Mouse (Mus musculus): ENCODE results near the gene BC048507. TPM values are rescaled to one million over a fixed set of nuclear protein-coding genes. Genes with fewer than 3 reads are reported as not detected.
"Not testable (repeated sequence)": the region's sequence is repeated elsewhere in the genome, so short reads cannot be mapped to it uniquely, and the experiment has no call there.

Gene BC048507
- total RNA-seq (2022): not detected

DNA sequence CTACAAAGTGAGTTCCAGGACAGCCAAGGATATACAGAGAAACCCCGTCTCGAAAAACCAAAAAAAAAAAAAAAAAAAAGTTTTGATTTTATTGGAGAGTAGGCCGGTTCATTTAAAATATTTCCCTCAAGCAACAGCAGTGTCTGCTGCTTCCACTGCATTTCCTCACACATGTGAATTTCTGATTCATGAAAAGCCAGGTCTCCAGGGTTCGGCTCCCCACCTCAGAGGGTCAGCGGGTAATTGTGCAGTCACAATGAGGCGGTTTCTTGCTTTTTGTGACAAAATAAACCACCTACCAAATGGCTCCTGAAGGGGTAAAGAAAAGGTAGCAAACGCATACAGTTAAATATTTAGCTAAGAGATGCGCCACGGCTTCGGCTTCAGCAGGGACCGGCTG lies at the start of gene BC048507:
Gene BC048507, plus strand, starts transcription at position 301 of the 400 bp plus-strand sequence.
- DNase-seq (ENCODE audit: low spot score in 2 of 2): no peak

DNA sequence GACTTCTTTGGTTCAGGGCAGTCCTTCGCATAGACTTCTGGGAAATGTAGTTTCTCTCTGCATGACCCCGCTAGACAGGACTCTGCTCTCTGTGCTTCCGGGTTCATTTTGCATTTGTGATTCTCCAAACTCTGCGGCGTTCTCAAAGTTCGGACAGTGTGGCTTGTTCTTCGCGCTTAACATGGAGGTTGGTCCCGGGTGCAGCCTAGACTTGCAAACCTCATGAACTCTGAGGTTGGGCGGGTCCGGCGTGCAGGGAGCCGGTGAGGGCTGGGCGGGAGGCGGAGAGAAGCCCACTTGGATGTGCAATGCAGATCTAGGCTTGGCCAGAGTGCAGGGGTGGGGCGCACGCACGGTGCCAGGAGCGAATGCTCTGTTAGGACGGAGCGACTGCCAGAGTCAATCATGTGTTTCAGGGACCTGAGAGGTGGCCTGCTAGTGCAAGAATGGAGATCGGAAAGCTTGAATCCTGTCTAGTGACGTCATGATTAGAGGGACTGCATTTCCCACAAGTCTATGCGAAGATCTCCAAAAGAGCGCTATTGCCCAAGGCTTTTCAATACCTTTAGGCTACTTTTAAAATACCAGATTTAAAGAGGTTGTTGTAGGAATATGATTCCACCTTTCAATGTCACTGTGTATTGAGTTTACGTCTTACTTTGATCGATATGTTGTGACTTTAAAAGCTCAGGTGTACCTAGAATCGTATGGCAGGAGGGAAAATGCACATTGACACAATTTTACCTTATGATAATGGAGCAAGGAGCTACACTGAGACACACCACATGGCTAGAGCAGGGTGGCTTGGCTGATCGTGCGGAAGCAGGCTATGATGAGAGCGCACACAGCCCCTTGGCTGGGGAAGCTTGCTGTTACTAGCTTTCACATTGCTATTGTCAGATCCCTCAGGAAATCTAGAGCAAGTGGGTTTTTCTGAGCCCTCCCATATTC lies 49.1 kb upstream of the BC048507 start, which contains the start of gene Zfp273:
Gene Zfp273, plus strand, starts transcription at position 31 of the 951 bp plus-strand sequence.
- DNase-seq (ENCODE audit: low spot score in 2 of 2): peak; percentile 74 to 78

DNA sequence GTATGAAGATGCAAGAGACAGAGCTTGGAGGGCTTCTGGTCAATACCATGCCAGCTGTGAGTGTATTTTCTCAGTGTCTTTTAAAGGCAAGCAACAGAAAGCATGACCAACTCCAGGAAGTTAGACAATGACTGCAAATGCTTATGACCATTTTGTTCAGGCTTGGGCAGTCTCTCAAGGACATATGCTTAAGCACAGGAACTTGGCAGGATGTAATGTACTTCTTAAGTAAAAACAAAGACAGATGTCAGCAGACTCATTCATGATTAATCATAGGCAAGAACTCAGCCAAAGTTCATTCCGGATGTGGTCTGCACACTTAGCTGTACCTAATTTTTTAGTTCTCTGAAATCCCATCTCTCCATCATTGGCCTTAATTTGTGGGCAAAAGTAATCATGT lies 44.5 kb upstream of the BC048507 start:
- DNase-seq (ENCODE audit: low spot score in 2 of 2): no peak

DNA sequence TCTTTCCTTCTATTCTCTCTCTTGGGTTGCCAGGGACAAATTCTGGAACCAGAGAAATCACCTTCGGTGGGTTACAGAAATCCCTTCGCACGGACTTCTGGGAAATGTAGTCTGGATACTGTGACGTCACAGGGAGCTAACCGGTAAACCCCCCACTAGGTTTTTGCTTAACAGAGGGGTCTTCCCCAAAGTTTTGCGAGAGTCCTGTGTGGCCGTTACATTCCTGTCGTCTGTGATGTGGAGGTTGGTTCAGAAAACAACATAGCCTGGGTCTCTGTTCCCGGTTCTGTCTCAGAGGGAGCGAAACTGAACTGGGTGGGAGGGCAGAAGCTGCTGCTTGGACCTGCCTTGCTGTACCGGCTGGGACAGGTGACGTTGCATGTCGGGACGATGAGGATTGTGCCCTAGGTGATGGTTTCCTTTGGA lies 32.2 kb upstream of the BC048507 start, which contains the start of gene Gm10037:
Gene Gm10037, plus strand, starts transcription at position 196 of the 426 bp plus-strand sequence.
- peak; percentile 46 to 70 for DNase-seq (ENCODE audit: low spot score in 2 of 2)

DNA sequence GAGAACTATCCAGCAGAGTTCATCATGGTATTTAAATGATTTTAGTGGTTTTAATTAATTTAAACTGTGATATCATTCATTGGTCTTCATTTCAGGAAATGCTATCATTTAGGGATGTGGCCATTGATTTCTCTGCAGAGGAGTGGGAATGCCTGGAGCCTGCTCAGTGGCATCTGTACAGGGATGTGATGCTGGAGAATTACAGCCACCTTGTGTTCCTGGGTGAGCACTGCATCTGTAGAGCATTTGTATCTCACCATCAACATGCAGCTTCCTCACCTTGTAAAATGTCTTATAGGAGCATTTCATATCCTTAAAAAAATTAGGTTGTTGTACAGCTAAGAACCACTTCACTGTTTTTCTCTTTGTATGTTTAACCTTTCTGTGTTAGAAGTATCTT lies 30.0 kb upstream of the BC048507 start:
- not testable (repeated sequence) for DNase-seq (ENCODE audit: low spot score in 2 of 2)

DNA sequence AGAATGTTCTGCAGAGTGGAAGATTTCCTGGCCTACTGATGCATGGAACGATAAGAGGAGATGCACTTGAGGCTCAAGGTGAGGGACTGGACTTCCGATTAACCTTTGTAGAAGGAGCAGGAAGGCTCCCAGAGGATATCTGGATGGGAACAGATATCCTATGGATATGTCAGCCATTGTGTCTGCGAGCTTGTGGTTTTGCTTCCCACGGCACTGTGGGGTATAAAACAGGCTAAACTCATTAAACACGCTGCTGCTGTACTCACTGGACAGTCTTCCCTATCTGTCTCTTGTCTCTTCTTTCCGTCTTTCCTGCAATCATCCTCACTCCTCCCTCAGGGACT lies 19.4 kb upstream of the BC048507 start:
- DNase-seq (ENCODE audit: low spot score in 2 of 2): no peak

DNA sequence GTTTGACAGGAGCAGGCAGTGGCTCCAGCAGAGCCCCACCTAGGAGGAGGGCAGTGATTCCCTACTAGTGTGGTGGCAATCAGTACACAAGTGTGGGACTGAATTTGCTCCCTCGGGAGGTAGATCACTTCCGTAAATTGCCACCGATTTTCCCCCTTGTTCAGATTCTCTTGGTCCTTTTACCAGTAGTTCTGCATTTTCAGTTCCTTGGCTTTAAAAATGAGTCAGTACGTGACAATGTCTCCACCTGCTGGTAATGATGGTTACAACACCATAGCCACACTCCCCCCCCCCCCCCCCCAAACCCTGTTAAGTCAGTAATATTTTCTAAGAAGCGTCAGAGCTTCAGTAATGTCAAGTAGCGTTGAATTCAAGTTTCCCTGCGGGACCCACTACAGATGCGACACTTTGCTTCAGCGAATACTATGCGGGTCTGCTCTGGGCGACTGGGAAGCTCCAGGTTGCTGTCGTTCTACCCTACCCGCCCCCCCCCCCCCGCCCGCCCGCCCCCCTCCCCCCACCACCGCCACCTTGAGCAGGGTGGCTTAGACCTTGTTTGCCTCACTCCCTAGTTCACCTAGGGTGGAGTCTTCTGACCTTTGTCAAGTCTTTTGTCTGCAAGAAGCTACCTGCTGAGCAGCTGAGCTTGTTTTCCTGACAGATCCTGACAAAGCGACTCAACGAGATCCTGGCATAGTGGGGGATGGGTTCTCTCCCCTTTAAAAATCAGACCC lies 18.8 kb upstream of the BC048507 start:
- DNase-seq (ENCODE audit: low spot score in 2 of 2): peak; percentile 32 to 65

DNA sequence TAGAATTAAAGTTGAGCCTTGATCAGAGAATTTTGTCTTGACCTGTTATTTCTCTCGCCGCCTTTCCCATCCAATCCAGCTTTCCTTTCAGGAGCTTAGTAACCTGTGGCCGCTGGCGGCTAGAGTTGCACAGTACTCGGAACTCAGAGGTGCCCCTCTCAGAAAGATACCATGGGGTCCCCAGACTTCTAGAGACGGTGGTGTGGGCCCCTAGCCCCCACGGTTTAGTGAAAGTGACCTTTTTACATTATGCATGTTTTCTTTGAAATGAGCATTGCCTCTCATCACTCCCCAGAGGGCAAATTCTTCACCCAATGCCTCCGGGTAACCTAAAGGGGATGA lies 18.3 kb upstream of the BC048507 start:
- no peak for DNase-seq (ENCODE audit: low spot score in 2 of 2)

DNA sequence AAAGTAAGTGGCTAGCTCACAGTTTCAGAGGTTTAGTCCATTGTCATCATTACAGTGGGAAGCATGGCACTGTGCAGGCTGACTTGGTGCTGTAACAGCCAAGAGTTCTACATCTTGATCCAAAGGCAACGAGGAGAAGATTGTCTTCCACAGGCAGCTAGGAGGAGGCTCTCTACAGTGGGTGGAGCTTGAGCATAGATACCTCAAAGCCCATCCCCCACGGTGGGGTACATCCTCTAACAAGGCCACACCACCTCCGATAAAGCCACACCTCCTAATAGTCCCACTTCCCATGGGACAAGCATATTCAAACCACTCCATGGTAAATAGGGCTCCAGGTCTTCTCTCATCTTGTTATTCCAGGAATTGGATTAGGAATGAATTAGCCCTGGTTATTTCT lies 12.8 kb upstream of the BC048507 start:
- no peak for DNase-seq (ENCODE audit: low spot score in 2 of 2)

DNA sequence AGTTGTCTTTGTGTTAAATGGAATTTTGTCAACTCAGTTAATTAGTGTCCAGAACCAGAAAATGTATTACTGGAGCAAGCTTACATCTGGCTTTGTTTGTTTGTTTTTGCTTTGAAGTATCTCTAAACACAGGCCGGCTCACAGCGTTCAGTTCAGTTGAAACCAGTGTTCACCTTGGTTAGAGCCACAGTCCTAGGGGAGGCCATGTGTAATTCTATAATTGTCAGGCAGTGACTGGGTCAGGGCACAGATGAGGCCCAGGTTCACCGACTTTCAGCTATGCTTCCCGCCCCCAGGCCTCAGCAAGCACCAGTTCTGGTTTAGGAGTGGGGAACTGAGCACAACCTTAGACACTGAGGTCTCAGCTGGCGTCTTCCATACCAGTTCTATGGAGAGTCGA lies 10.0 kb upstream of the BC048507 start:
- DNase-seq (ENCODE audit: low spot score in 2 of 2): no peak

DNA sequence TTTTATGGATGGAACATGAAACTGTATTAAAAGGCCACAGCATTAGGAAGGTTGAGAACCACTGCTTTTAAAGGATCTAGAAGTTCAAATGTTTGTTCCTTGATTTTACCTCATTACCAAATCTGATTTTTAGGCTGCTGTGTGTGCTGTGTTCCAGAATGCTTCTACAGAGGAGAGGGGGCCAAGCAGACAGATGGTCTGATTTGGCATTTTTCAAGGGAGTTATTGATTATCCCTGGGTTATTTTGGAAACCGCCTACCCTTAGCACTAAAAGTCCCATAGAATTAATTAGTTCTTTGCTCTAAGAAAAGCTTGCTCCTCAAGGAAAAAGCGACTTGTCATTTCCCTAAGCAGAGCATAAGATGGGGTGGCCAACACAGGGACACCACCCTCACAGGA lies 9.1 kb upstream of the BC048507 start:
- DNase-seq (ENCODE audit: low spot score in 2 of 2): peak; percentile 24 to 34

DNA sequence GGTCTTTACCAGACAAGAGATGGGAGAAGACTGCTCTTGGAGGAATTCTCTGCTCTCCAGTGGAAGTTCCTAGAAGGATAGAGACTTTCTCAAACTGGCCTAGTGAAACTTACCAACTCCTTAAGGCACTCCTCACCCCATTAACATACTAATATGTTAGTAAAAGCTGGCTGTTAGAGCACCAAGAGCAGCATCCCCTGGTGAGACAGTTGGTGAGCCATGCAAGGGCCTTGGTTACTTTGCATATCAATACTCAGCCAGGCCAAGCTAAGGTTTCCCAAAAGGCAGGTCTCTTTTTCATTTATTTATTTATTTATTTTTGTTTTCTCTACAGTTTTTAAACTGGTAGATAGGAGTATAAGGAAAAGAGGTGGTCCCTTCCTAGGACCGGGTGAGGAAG lies 5.8 kb upstream of the BC048507 start:
- DNase-seq (ENCODE audit: low spot score in 2 of 2): no peak

DNA sequence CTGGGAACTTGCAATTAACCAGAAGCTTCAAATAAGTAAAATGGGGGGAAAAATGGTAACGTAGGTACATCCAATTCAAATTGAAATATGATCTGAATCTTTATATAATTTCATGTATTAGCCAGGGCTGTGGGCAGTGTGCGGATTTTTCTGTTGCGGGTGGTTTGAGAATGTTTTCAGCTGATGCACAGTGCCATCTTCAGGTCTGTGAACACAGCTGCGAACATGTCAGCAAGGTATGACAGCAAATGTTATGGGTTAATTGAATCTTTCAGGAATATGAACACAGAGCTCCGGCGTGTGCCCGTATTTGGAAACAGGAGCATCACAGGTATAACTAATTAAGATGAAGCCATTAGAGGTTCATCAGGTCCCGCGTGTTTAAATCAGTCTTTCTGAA lies 618 bp upstream of the BC048507 start:
- DNase-seq (ENCODE audit: low spot score in 2 of 2): peak in 1 of 2 experiments; percentile 34

DNA sequence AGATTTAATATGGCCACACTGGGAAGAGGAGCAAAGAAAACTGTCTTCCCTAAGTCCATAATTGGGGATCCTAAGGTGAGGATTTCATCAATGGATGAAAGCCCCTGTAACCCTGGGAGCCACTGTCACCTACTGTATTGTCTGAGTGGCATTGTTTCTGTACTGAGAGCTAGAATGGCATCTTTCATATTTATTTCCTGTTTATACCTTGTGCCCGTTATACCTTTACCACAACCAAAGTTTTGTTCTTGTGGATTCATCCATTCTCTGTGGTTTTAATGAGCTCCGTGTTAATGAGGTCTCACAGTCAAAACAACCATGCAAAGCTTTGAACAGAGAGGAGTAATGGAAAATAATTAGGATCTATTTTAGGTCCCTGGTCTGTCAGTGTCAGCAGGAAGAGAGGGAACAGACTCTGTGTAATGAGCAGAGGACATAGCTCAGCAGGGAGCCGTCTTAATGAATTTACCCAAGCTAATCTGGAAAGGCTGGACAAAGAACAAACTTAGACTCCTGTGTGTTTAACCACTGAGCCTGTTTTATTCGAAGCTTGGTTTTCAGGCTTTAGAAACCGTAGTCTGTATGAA lies 1.7 kb downstream of the BC048507 start:
- no peak for DNase-seq (ENCODE audit: low spot score in 2 of 2)

DNA sequence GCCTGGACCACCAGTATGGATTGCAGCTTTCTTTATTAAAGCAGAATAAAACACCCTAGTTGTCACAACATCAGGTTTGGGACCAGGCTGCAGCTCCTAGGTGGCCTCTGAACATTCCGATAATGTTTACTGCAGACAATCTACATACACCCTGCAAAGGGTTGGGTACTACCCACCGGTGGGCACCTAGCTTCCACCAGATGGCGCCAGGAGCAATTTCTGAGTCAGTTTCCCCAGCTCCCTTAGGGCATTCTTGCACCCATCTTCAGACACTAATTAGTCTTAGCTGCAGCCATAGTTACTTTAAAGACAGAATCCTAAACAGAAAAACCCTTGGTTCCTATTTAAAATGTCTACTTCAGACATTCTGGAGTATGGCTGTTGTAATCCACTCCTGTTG lies 4.8 kb downstream of the BC048507 start:
- no peak for DNase-seq (ENCODE audit: low spot score in 2 of 2)

DNA sequence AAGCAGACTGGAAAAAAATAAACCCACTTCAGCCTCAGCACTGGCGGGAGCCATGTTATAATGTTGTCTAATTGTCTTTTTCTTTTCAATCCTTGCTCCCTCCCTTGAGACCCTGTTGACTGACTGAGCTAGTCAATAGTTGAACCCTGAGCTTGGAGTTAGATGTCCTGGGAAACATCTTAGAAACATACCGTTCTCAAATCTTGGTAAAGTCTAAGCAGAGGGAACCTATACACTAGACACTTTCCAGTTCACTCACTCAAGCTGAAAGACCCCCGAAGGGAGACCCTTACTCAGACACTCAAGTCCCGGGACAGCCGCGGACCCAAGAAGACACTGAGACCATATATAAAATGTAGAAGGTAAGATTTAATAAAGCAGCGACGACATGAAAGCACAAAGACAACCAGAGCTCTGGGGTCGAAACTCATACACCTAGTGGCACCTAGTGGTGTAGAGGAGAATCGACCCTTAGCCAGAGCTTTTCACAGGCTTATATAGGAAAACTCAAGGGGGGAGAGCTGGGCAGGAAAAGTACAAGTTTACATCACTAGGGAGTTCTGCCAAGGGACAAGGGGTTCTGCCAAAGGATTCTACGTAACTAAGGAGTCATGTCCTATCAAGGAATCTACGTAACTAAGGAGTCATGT lies 13.0 kb downstream of the BC048507 start:
- DNase-seq (ENCODE audit: low spot score in 2 of 2): not testable (repeated sequence)

DNA sequence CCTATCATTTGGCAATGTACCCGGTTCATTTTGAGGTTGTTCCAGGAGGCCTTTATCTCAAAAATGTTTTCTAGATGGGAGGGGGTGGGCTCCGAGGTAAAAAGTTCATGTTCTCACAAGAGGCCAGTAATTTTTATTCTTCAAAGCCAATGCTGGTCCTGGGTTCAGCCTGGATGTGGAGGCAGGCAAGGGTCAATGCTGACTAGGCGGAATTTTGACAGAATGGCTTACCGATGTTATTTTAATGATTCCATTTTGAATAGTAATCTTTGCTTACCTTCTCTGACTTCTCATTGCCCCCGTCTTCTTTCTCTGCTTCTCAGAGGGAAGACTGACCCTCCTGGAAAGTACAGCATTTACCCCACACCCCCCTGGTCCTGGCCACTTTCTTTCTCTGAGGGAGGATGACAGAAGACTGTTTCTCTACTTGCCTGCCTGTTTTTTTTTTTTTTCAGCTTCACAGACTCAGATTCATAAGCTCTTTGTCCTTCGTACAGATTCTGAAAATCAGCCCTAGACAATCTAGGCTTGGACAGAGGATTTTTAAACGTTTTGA lies 13.7 kb downstream of the BC048507 start:
- DNase-seq (ENCODE audit: low spot score in 2 of 2): no peak

DNA sequence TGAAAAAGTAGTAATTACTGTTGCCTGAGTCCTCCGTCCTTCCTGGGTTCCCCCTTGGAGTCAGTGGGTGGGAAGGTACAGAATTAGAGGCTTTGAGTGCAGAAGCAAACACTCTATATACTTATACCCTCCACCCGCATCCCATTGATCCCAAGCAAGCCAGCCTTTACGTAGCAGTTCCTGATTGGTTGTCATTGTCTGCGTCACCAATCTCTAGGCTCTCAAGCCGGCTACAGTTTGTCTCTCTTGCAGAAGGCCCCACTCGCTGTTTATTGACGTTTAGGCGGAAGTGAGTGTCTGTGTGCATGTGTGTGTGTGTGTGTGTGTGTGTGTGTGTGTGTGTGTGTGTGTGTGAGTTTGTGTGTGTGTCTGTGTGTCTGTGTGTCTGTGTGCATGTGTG lies 20.8 kb downstream of the BC048507 start:
- DNase-seq (ENCODE audit: low spot score in 2 of 2): no peak

DNA sequence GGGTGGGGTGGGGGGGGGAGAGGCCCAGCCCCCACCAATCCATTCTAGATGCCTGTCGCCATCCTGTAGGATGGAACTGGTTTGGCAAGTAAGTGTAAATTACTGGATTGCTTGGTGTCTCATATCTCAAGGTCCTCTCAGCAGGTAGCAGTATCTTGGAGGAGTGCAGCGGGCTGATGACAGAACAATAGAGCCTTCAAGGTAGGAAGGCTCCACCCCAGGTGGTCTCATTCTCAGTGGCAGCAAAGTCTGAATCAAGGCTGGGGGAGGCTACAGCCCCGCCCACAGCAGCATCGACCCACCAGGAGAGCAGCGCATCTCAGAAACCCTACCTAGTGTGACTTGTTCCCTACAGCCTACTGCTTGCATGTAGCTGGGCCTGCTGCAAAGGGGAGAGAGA lies 46.6 kb downstream of the BC048507 start:
- DNase-seq (ENCODE audit: low spot score in 2 of 2): no peak

All from layer of hippocampus, adult 8-10 months (tissue).